Mouse (Mus musculus) megakaryocyte, embryonic 14.5 days (primary cell): ENCODE results near the gene Magi2.

Experiments used
- FLI1 ChIP-seq: IDR thresholded peaks from 2 replicates; pipeline ENCODE4 v1.6.1; 2012; ENCODE audit warnings: low read length, inconsistent platforms, mixed read lengths
- GATA1 ChIP-seq: IDR thresholded peaks from 3 replicates; pipeline ENCODE4 v1.6.1; 2012; ENCODE audit warnings: mixed read lengths, low read length, inconsistent platforms, borderline replicate concordance

DNA sequence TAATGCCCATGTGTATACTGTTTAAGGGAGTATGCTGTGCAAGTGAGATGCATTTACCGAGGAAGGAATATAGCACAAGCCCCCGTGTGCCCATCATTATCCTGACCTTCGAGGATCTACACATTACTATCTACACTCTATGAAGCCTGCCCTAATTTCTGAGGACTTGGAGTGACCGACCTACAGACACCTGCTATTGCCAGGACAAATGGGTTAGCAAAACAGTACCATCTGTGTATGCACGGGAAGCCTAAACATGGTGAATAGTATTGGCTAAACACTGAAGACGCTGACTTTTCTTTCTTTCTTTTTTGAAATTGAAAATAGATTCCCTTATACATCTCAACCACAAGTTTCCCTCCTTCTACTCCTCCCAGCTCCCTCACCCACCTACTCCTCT lies 1024.7 kb downstream of the Magi2 start:
- TF ChIP-seq GATA1 (no peak), FLI1 (no peak)
